35 mouse cellular contexts compared by ENCODE assay signal in the genomic region with DNA sequence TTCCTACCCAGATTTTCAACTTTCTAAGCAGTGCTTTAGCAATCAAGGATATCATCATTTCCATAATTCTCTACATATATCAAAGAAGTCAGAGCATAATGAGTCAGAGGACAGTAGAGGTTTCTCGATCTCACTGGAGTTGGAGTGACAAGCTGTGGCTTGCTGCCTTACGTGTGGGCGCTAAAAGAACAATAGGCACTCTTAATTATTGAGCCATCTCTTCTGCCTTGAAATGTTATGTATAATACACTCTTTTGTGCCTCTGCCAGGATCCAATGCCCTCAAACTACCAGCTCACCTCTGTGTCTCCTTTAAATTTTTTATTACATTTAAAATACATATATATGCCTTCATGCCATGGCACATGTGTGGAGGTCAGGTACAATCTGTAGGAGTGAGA.
"Had no signal": no experiment of that assay in that cellular context is flagged by ENCODE, and none has a peak within 500 bp of the region (broad histone marks: within the 10 kb centered on the region; RNA-seq: fewer than 3 reads in every experiment).

No protein-coding gene starts in this region.

- H3K27ac ChIP-seq: heart, embryonic 10.5 days; heart, embryonic 13.5 days; heart, embryonic 15.5 days; hindbrain, embryonic 10.5 days; hindbrain, embryonic 12.5 days; hindbrain, embryonic 13.5 days; hindbrain, embryonic 14.5 days; hindbrain, embryonic 15.5 days; hindbrain, postnatal 0 days; intestine, embryonic 15.5 days; kidney, embryonic 15.5 days; kidney, postnatal 0 days; layer of hippocampus, adult 2 months had no signal

- H3K36me3 ChIP-seq: heart, embryonic 10.5 days; heart, embryonic 12.5 days; heart, embryonic 13.5 days; heart, embryonic 15.5 days; hindbrain, embryonic 10.5 days; hindbrain, embryonic 12.5 days; hindbrain, embryonic 13.5 days; hindbrain, embryonic 15.5 days; intestine, embryonic 15.5 days; kidney, embryonic 15.5 days had no signal

- H3K9me3 ChIP-seq: heart, embryonic 10.5 days; heart, embryonic 12.5 days; heart, embryonic 13.5 days; heart, embryonic 15.5 days; hindbrain, embryonic 10.5 days; hindbrain, embryonic 12.5 days; hindbrain, embryonic 13.5 days; hindbrain, embryonic 15.5 days; intestine, embryonic 15.5 days; kidney, embryonic 15.5 days had no signal

- H3K9ac ChIP-seq: heart, embryonic 12.5 days; heart, embryonic 13.5 days; heart, embryonic 15.5 days; hindbrain, embryonic 12.5 days; hindbrain, embryonic 13.5 days; hindbrain, embryonic 14.5 days; hindbrain, embryonic 15.5 days; intestine, embryonic 15.5 days; kidney, embryonic 15.5 days had no signal

- DNase-seq: heart, postnatal 10 days; heart, postnatal 14 days; heart, postnatal 36 days; heart, postnatal 4 days; kidney, adult 11 months; kidney, adult 18-20 months; kidney, adult 2 months; kidney, adult 8-10 months; kidney, adult 9 months; kidney, postnatal 10 days; kidney, postnatal 14 days; kidney, postnatal 25 days; kidney, postnatal 36 days; kidney, postnatal 4 days; layer of hippocampus, adult 9-11 months; layer of hippocampus, postnatal 36 days had no signal

- H3K27me3 ChIP-seq: heart, embryonic 12.5 days; heart, embryonic 13.5 days; heart, embryonic 15.5 days; hindbrain, embryonic 12.5 days; hindbrain, embryonic 13.5 days; hindbrain, embryonic 15.5 days; intestine, embryonic 15.5 days; kidney, embryonic 15.5 days had no signal

- H3K4me3 ChIP-seq: heart, embryonic 10.5 days; heart, embryonic 12.5 days; heart, embryonic 13.5 days; heart, embryonic 15.5 days; hindbrain, embryonic 10.5 days; hindbrain, embryonic 12.5 days; hindbrain, embryonic 13.5 days; hindbrain, embryonic 15.5 days; intestine, embryonic 15.5 days; kidney, embryonic 15.5 days; layer of hippocampus, adult 2 months had no signal

- ATAC-seq: hindbrain, embryonic 16.5 days; hindbrain, postnatal 0 days; inflammation-experienced regulatory T-cells, adult 6 months; intestine, embryonic 15.5 days; intestine, embryonic 16.5 days; intestine, postnatal 0 days had no signal

- H3K4me1 ChIP-seq: heart, embryonic 10.5 days; heart, embryonic 12.5 days; heart, embryonic 13.5 days; heart, embryonic 15.5 days; hindbrain, embryonic 10.5 days; hindbrain, embryonic 12.5 days; hindbrain, embryonic 13.5 days; hindbrain, embryonic 15.5 days; intestine, embryonic 15.5 days; kidney, embryonic 15.5 days had no signal

- H3K4me2 ChIP-seq: heart, embryonic 11.5 days; heart, embryonic 12.5 days; heart, embryonic 13.5 days; heart, embryonic 15.5 days; hindbrain, embryonic 12.5 days; hindbrain, embryonic 13.5 days; hindbrain, embryonic 14.5 days; hindbrain, embryonic 15.5 days; intestine, embryonic 15.5 days; kidney, embryonic 15.5 days had no signal
